Mouse (Mus musculus) kidney, embryonic 14.5 days (tissue): ENCODE measurements at regions not wholly inside any gene's neighbourhood (a gene's known extent, or its start where the extent isn't known, plus 50 kb on each side); places are given as distances from the start of the nearest gene placed in this dataset.
A peak's percentile ranks its signal among the peaks of the same experiment; 100 is the strongest.

ENCODE experiments used
- ATAC-seq: fragments of 200-750 bp; cut with Nextera tagmentation; 2 replicates; pipeline ENCODE4 v1.8.0; 2017; ENCODE audit warnings: moderate number of reproducible peaks, mild to moderate bottlenecking, moderate TSS enrichment, moderate library complexity; ENCODE audit not compliant: low FRiP score, low TSS enrichment
- H3K27ac ChIP-seq: fragments of 300-500 bp; sonication (generic); 2 replicates; pipeline ENCODE4 v1.5.1; 2014; ENCODE audit warnings: low read depth, mild to moderate bottlenecking, low read length, moderate library complexity, mixed read lengths
- H3K27me3 ChIP-seq: fragments of 300-500 bp; sonication (generic); 2 replicates; pipeline ENCODE4 v1.6.1; 2014; ENCODE audit warnings: mild to moderate bottlenecking, low read length; ENCODE audit not compliant: control insufficient read depth, insufficient read depth
- H3K36me3 ChIP-seq: fragments of 300-500 bp; sonication (generic); 2 replicates; pipeline ENCODE4 v1.6.1; 2014; ENCODE audit warnings: low read length, mixed read lengths; ENCODE audit not compliant: control insufficient read depth, insufficient read depth
- H3K4me1 ChIP-seq: fragments of 300-500 bp; sonication (generic); 2 replicates; pipeline ENCODE4 v1.6.1; 2014; ENCODE audit warnings: low read length, mixed read lengths; ENCODE audit not compliant: control insufficient read depth, insufficient read depth
- H3K4me2 ChIP-seq: fragments of 300-500 bp; sonication (generic); replicated peaks from 2 replicates; pipeline ENCODE4 v1.6.1; 2014; ENCODE audit warnings: low read depth, mild to moderate bottlenecking, low read length
- H3K4me3 ChIP-seq: fragments of 300-500 bp; sonication (generic); 2 replicates; pipeline ENCODE4 v1.5.1; 2014; ENCODE audit warnings: mild to moderate bottlenecking, low read length
- H3K9ac ChIP-seq: fragments of 300-500 bp; sonication (generic); 2 replicates; pipeline ENCODE4 v1.6.1; 2014; ENCODE audit warnings: low read depth, mild to moderate bottlenecking, low read length, moderate library complexity
- H3K9me3 ChIP-seq: fragments of 300-500 bp; sonication (generic); 2 replicates; pipeline ENCODE4 v1.6.1; 2016; ENCODE audit warnings: low read length; ENCODE audit not compliant: control insufficient read depth
- WGBS: fragments of 180-500 bp; shearing (Covaris S2); extraction: QIAGEN DNeasy Blood & Tissue Kit; methylation state at CpG from one replicate; pipeline ENCODE4 v1.1.7; 2014; 5-methylcytosine and 5-hydroxymethylcytosine counted together

GRCm38 (mm10) chr2:105604553-105605116 is 64.1 kb upstream of the Pax6 start:
- no peaks in the 10 kb centered on the region for H3K9me3 ChIP-seq
- no peak overlapping the region for H3K27ac ChIP-seq
- no peaks in the 10 kb centered on the region for H3K4me1 ChIP-seq
- H3K4me3 ChIP-seq: no peak overlapping the region
- no peaks in the 10 kb centered on the region for H3K36me3 ChIP-seq
- H3K9ac ChIP-seq: no peak overlapping the region
- WGBS: 67% methylated on average over 11 of the region's 11 CpGs
- no peak overlapping the region for H3K4me2 ChIP-seq
- ATAC-seq: no peak
- no peaks in the 10 kb centered on the region for H3K27me3 ChIP-seq

- ATAC-seq: no peak
- Histone ChIP-seq H3K27ac (no peak overlapping the region), H3K4me3 (no peak overlapping the region), H3K9me3 (no peaks in the 10 kb centered on the region), H3K4me2 (no peak overlapping the region), H3K9ac (no peak overlapping the region), H3K36me3 (no peaks in the 10 kb centered on the region), H3K27me3 (peaks cover 9% of the 10 kb centered on the region), H3K4me1 (no peaks in the 10 kb centered on the region; the same call in 1 of the 2 replicates)
- 65% methylated on average over 8 of the region's 8 CpGs for WGBS
These were observed 60.6 kb upstream of the Pax6 start for GRCm38 (mm10) chr2:105607969-105608538.

- Histone ChIP-seq H3K4me3 (no peak overlapping the region), H3K36me3 (no peaks in the 10 kb centered on the region), H3K27ac (no peak overlapping the region), H3K4me1 (no peaks in the 10 kb centered on the region; the same call in 1 of the 2 replicates), H3K9ac (no peak overlapping the region), H3K4me2 (no peak overlapping the region), H3K27me3 (peaks cover 16% of the 10 kb centered on the region), H3K9me3 (no peaks in the 10 kb centered on the region)
- ATAC-seq: no peak
- 76% methylated on average over 7 of the region's 7 CpGs for WGBS
These were observed 59.9 kb upstream of the Pax6 start for GRCm38 (mm10) chr2:105608756-105609155.

- Histone ChIP-seq H3K9ac (no peak overlapping the region), H3K4me2 (no peak overlapping the region), H3K9me3 (no peaks in the 10 kb centered on the region), H3K4me3 (no peak overlapping the region), H3K27ac (no peak overlapping the region), H3K4me1 (no peaks in the 10 kb centered on the region; the same call in 1 of the 2 replicates), H3K27me3 (peaks cover 16% of the 10 kb centered on the region), H3K36me3 (no peaks in the 10 kb centered on the region)
- 25% methylated on average over 5 of the region's 5 CpGs for WGBS
- 0 out of 2 replicates have a peak, but pooled peaks have one; percentile 14 for ATAC-seq
These were observed 57.7 kb upstream of the Pax6 start for GRCm38 (mm10) chr2:105611014-105611413.

- H3K27me3 ChIP-seq: peaks cover 16% of the 10 kb centered on the region
- H3K9ac ChIP-seq: no peak overlapping the region
- no peaks in the 10 kb centered on the region; the same call in 1 of the 2 replicates for H3K4me1 ChIP-seq
- no peak overlapping the region for H3K27ac ChIP-seq
- no peak overlapping the region for H3K4me3 ChIP-seq
- no peaks in the 10 kb centered on the region for H3K36me3 ChIP-seq
- no peak overlapping the region for H3K4me2 ChIP-seq
- WGBS: 14% methylated on average over 4 of the region's 4 CpGs
- ATAC-seq: no peak
- H3K9me3 ChIP-seq: no peaks in the 10 kb centered on the region
These were observed 57.0 kb upstream of the Pax6 start for GRCm38 (mm10) chr2:105611651-105612050.

- Histone ChIP-seq H3K9me3 (no peaks in the 10 kb centered on the region), H3K27ac (no peak overlapping the region), H3K4me3 (no peak overlapping the region), H3K36me3 (no peaks in the 10 kb centered on the region), H3K9ac (no peak overlapping the region), H3K4me1 (no peaks in the 10 kb centered on the region; the same call in 1 of the 2 replicates), H3K4me2 (peak overlapping the region; percentile 24; the same call in 1 of the 2 replicates), H3K27me3 (peaks cover 16% of the 10 kb centered on the region)
- ATAC-seq: no peak
- 5% methylated on average over 21 of the region's 21 CpGs for WGBS
These were observed 56.5 kb upstream of the Pax6 start for GRCm38 (mm10) chr2:105612051-105612664.

- no peak overlapping the region for H3K27ac ChIP-seq
These were observed 56.0 kb upstream of the Pax6 start for GRCm38 (mm10) chr2:105612706-105613105.

GRCm38 (mm10) chr2:105613243-105613642 is 55.5 kb upstream of the Pax6 start:
- no peaks in the 10 kb centered on the region for H3K9me3 ChIP-seq
- no peak for ATAC-seq
- H3K4me2 ChIP-seq: no peak overlapping the region
- peaks cover 18% of the 10 kb centered on the region for H3K27me3 ChIP-seq
- no peaks in the 10 kb centered on the region for H3K36me3 ChIP-seq
- WGBS: 54% methylated on average over 6 of the region's 6 CpGs
- no peak overlapping the region for H3K4me3 ChIP-seq
- no peaks in the 10 kb centered on the region; the same call in 1 of the 2 replicates for H3K4me1 ChIP-seq
- no peak overlapping the region for H3K9ac ChIP-seq
- no peak overlapping the region for H3K27ac ChIP-seq

More at GRCm38 (mm10) chr2:105612706-105613105, 56.0 kb upstream of the Pax6 start:
- no peak overlapping the region for H3K9ac ChIP-seq
- ATAC-seq: no peak
- H3K36me3 ChIP-seq: no peaks in the 10 kb centered on the region
- peak overlapping the region; percentile 24; the same call in 1 of the 2 replicates for H3K4me2 ChIP-seq
- peaks cover 16% of the 10 kb centered on the region for H3K27me3 ChIP-seq
- no peak overlapping the region for H3K4me3 ChIP-seq
- no peaks in the 10 kb centered on the region for H3K9me3 ChIP-seq
- no peaks in the 10 kb centered on the region; the same call in 1 of the 2 replicates for H3K4me1 ChIP-seq
- 33% methylated on average over 7 of the region's 7 CpGs for WGBS
